Comparison of ENCODE assay signal across 9 mouse cellular contexts in genomic region chr14:105892941-105893622, GRCm38 (mm10). TPM values are rescaled to one million over a fixed set of nuclear protein-coding genes. Genes with fewer than 3 reads are reported as not detected.
DNase-seq lines count a peak whose midpoint lies in the region; ATAC-seq and TF ChIP-seq lines count a peak whose summit lies in the region.
"Had no signal": no experiment of that assay in that cellular context is flagged by ENCODE, and none has a peak within 500 bp of the region (broad histone marks: within the 10 kb centered on the region; RNA-seq: fewer than 3 reads in every experiment).

No protein-coding gene starts in this region.

- ATAC-seq in forebrain, embryonic 15.5 days (replicated peaks), result no peak
- ATAC-seq in hindbrain, embryonic 11.5 days (ENCODE audit: low FRiP score), result no peak
- ATAC-seq in midbrain, postnatal 0 days (ENCODE audit: low FRiP score), result no peak
- ATAC-seq in CD4-positive, CD25-positive, alpha-beta regulatory T cell, adult 4 months, result no peak

- peak overlapping the region; percentile 36 for H3K9ac ChIP-seq in forebrain, embryonic 15.5 days (replicated peaks)
- H3K9ac ChIP-seq in hindbrain, embryonic 11.5 days (ENCODE audit: low read depth, low read length), result peak overlapping the region; percentile 35
- H3K9ac ChIP-seq in midbrain, postnatal 0 days (replicated peaks; ENCODE audit: low read length, poor library complexity, severe bottlenecking), result peak overlapping the region; percentile 81

- H3K9me3 ChIP-seq in forebrain, embryonic 15.5 days, result no peaks in the 10 kb centered on the region
- no peaks in the 10 kb centered on the region for H3K9me3 ChIP-seq in hindbrain, embryonic 11.5 days (ENCODE audit: control insufficient read depth, low read length)
- no peaks in the 10 kb centered on the region for H3K9me3 ChIP-seq in midbrain, postnatal 0 days (ENCODE audit: low read length)

- DNase-seq in Muller cell, postnatal 12 days (ENCODE audit: inconsistent ontology term), result peak; percentile 69
- peak; percentile 24 to 51 for DNase-seq in adrenal gland, postnatal 36 days
- peak; percentile 41 for DNase-seq in hindbrain, embryonic 11.5 days (ENCODE audit: low spot score)
- DNase-seq in left cerebral cortex, postnatal 14 days (ENCODE audit: low spot score in 2 of 2), result peak; percentile 34 to 42
- peak; percentile 42 for DNase-seq in midbrain, postnatal 0 days (ENCODE audit: low spot score)
- no peak for DNase-seq in spleen, postnatal 4 days (ENCODE audit: low spot score in 2 of 2)

- intact Hi-C loops in left cerebral cortex, postnatal 14 days (cut with DNase I), result loop anchor here (10.0 kb wide), 1 partner anchor 612 kb away; no protein-coding TSS in a partner anchor

- H3K36me3 ChIP-seq in forebrain, embryonic 15.5 days, result peaks cover 7% of the 10 kb centered on the region; the same call in 1 of the 2 replicates
- H3K36me3 ChIP-seq in hindbrain, embryonic 11.5 days (ENCODE audit: control insufficient read depth, insufficient read depth, low read length), result no peaks in the 10 kb centered on the region
- no peaks in the 10 kb centered on the region for H3K36me3 ChIP-seq in midbrain, postnatal 0 days (ENCODE audit: insufficient read depth, low read length)

- peak overlapping the region; percentile 99 for H3K4me2 ChIP-seq in forebrain, embryonic 15.5 days (replicated peaks)
- peak overlapping the region; percentile 86 for H3K4me2 ChIP-seq in hindbrain, embryonic 11.5 days (replicated peaks; ENCODE audit: low read depth, low read length)
- peak overlapping the region; percentile 95 for H3K4me2 ChIP-seq in midbrain, postnatal 0 days (ENCODE audit: low read depth, low read length, poor library complexity, severe bottlenecking)

- H3K27me3 ChIP-seq in forebrain, embryonic 15.5 days, result no peaks in the 10 kb centered on the region
- no peaks in the 10 kb centered on the region for H3K27me3 ChIP-seq in hindbrain, embryonic 11.5 days (ENCODE audit: control insufficient read depth, insufficient read depth, low read length)
- H3K27me3 ChIP-seq in midbrain, postnatal 0 days (ENCODE audit: insufficient read depth, low read length), result no peaks in the 10 kb centered on the region

- H3K4me3 ChIP-seq in forebrain, embryonic 15.5 days, result peak overlapping the region; percentile 67
- H3K4me3 ChIP-seq in hindbrain, embryonic 11.5 days (ENCODE audit: low read depth, low read length), result peak overlapping the region; percentile 90
- peak overlapping the region; percentile 81 for H3K4me3 ChIP-seq in midbrain, postnatal 0 days (ENCODE audit: low read depth, low read length)
- H3K4me3 ChIP-seq: erythroblast, embryonic 14.5 days had no signal

- no peak overlapping the region for H3K27ac ChIP-seq in forebrain, embryonic 15.5 days (replicated peaks)
- no peak overlapping the region for H3K27ac ChIP-seq in hindbrain, embryonic 11.5 days (ENCODE audit: low read depth, low read length)
- no peak overlapping the region; the same call in 1 of the 2 replicates for H3K27ac ChIP-seq in midbrain, postnatal 0 days (ENCODE audit: low read depth, low read length)

- TF ChIP-seq CTCF in midbrain, postnatal 0 days (IDR thresholded peaks at IDR 0.05), result no peak

- H3K4me1 ChIP-seq in forebrain, embryonic 15.5 days, result peaks cover 31% of the 10 kb centered on the region
- H3K4me1 ChIP-seq in hindbrain, embryonic 11.5 days (replicated peaks; ENCODE audit: control insufficient read depth, insufficient read depth, low read length), result no peaks in the 10 kb centered on the region
- peaks cover 2% of the 10 kb centered on the region; the same call in 1 of the 2 replicates for H3K4me1 ChIP-seq in midbrain, postnatal 0 days (ENCODE audit: insufficient read depth, low read length)

- 49% methylated on average over 24 of the region's 24 CpGs for WGBS in forebrain, embryonic 15.5 days
- WGBS in hindbrain, embryonic 11.5 days, result 44% methylated on average over 24 of the region's 24 CpGs
- 28% methylated on average over 24 of the region's 24 CpGs for WGBS in midbrain, postnatal 0 days

RNA-seq across cellular contexts. Expression of gene Spry2, which starts 3.5 kb away (rescaled TPM):
- total RNA-seq in adrenal gland, postnatal 36 days (2021), result 10 to 100 TPM; 38.1 to 38.6 TPM
- 27.5 and 34.4 TPM in 2 replicates for polyA plus RNA-seq in forebrain, embryonic 15.5 days (2015; fragmentation: Nextera tagmentation; extraction: Ambion mirVana)
- polyA plus RNA-seq in hindbrain, embryonic 11.5 days (2014; fragmentation: Nextera tagmentation; extraction: Ambion mirVana), result 37.4 and 37.7 TPM in 2 replicates
- 10 to 100 TPM; 76.6 to 90.0 TPM for total RNA-seq in left cerebral cortex, postnatal 14 days (2021)
- 20.2 and 24.3 TPM in 2 replicates for total RNA-seq in midbrain, postnatal 0 days (2014; rRNA removed)
- 38.1 and 39.2 TPM in 2 replicates for polyA plus RNA-seq in midbrain, postnatal 0 days (2015; fragmentation: Nextera tagmentation; extraction: Ambion mirVana)
- polyA plus RNA-seq in CD4-positive, CD25-positive, alpha-beta regulatory T cell, adult 4 months (2017; shearing (Covaris generic)), result under 1 TPM in 1 of 2 experiments, not detected in 1; 0.29 TPM
- polyA plus RNA-seq: erythroblast, embryonic 14.5 days had no signal

Comparison
In these comparisons a context has a peak if more than half of its experiments do, and no peak if none do; other contexts are left out.
1. DNase-seq: peak in Muller cell, postnatal 12 days (single experiment), adrenal gland, postnatal 36 days (2 of 2), hindbrain, embryonic 11.5 days (single experiment), left cerebral cortex, postnatal 14 days (2 of 2) and midbrain, postnatal 0 days (single experiment); none in spleen, postnatal 4 days (0 of 2).
2. RNA of gene Spry2, which starts 3.5 kb away (polyA plus RNA-seq): 38.1 to 39.2 TPM in midbrain, postnatal 0 days, 37.4 to 37.7 TPM in hindbrain, embryonic 11.5 days and 27.5 to 34.4 TPM in forebrain, embryonic 15.5 days; 0.29 TPM in CD4-positive, CD25-positive, alpha-beta regulatory T cell, adult 4 months; every median in the first group is over 10 times any median in the second.
3. Peak in every context shown above with its lines, with median percentiles within 50 percentile points of each other: H3K4me2 ChIP-seq, H3K4me3 ChIP-seq and H3K9ac ChIP-seq.